Mouse (Mus musculus) erythroblast, adult 5-6 weeks (primary cell): ENCODE data around the gene Lcat. TPM values are rescaled to one million over a fixed set of nuclear protein-coding genes. Genes with fewer than 3 reads are reported as not detected.

Experiments
- ATAC-seq: replicated peaks from 2 replicates; pipeline ENCODE4 v1.8.0; 2016; ENCODE audit warnings: moderate number of reproducible peaks, mild to moderate bottlenecking, moderate TSS enrichment, inconsistent platforms; ENCODE audit not compliant: poor library complexity, low FRiP score, severe bottlenecking
- total RNA-seq, 2 experiments: library from RNA; stranded (forward) in 1 of 2; stranded (reverse) in 1 of 2; fragments of 150-400 nt in 1 of 2; fragments of 200-764, 138-1000 nt in 1 of 2; gene quantifications; 2 replicates each; pipeline versions ENCODE4 v1.2.3 to v1.2.4; 2015 to 2017; ENCODE audit warnings: low replicate concordance in 2 of 2

Gene Lcat
- total RNA-seq, 2 experiments from 2014 or later, result not detected

- no peak for ATAC-seq
Measured at GRCm38 (mm10) chr8:105951057-105951659, 8.0 kb upstream of the Lcat start.

GRCm38 (mm10) chr8:105949350-105949749, 6.2 kb upstream of the Lcat start:
- ATAC-seq, result no peak

DNA sequence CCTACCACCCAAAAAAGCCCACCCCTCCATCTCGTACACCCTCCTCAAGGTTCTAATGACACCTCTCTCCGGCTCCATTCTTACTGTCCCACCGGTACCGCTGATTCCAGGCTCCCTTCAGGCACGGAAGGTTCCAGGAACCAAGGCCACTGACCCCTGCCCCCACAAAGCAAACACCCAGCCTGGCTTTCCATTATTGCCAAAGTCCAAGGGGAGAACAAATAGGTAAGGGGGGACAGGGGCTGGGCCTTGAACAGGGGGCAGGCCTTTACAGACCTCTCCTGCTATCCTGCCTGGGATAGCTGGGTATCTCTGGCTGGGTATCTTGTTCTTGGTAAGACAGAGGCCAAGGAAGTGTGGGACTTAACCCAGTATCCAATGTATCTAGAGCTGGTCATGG, 640 bp downstream of the Lcat start:
- no peak for ATAC-seq

GRCm38 (mm10) chr8:105942026-105942425, 1.2 kb downstream of the Lcat start:
- no peak for ATAC-seq

GRCm38 (mm10) chr8:105938306-105938669, 4.9 kb downstream of the Lcat start, which contains the start of gene Psmb10:
TSS of gene Psmb10 (minus strand) at chr8:105938444.
- no peak for ATAC-seq

GRCm38 (mm10) chr8:105937496-105938305, 5.5 kb downstream of the Lcat start:
- peak; percentile 48 for ATAC-seq

GRCm38 (mm10) chr8:105936866-105937475, 6.2 kb downstream of the Lcat start:
- ATAC-seq, result peak; percentile 92

- ATAC-seq, result no peak
Measured at GRCm38 (mm10) chr8:105935863-105936603, 7.1 kb downstream of the Lcat start.

DNA sequence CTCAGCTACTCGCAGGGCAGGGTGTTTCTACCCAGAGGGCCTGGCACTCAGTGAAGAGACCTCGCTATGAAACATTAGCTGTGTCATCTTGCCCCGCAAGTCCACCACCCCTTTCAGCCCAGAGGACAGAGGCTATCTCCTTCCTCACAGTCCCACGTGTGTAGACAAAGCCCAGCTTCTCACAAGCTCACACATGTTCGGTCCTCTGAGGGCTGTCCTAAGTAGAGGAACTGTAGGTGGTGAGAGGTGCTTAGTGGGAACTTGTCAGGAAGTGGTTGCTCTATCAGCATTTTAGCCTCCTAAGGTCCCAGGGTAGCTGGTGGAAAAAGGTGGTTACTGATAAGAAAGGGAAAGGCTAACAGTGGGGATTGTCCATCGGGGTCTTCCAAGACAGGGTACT, 8.1 kb downstream of the Lcat start:
- ATAC-seq, result no peak

GRCm38 (mm10) chr8:105933762-105934161, 9.4 kb downstream of the Lcat start, which contains the start of gene Ctrl:
TSS of gene Ctrl (minus strand) at chr8:105933862.
- no peak for ATAC-seq

DNA sequence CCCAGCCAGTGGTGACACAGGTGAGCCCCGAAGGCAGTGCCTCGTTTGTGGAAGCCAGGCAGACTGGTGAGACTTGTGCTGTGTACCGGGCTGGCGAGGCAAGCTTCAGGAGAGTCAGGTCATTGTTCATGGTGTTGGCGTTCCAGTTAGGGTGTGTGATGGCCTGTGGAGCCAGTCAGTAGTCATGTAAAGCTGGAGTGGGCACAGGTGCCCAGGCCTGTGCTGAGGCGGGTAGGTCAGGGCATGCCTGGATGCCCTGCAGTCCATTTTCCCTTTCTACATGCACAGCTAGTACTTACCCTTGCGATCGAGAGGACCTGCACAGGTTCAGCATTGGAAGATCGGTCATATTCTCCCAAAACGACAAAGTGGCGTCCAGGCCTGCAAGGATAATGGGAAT, 10.7 kb downstream of the Lcat start:
- ATAC-seq, result no peak

GRCm38 (mm10) chr8:105931271-105931670, 11.9 kb downstream of the Lcat start:
- no peak for ATAC-seq

DNA sequence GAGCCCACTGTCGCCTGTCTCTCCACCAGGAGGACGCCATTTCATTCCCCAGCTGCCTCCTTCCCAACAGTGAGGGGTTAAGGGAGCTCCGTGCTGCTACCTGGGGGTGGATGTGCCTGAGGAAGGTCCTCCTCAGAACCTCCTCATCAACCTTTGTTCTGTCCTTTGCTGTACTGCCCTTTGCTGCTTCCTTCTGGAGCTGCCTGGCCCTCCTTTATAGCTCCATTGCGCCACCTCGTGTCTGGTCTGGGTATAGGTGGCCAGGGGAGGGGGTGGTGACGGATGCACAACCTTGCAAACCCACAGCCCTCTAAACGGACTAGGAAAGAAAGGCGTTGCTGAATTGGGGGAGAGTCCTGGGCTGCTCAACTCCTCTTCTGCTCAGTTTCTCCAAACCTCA, 12.6 kb downstream of the Lcat start:
- peak; percentile 78 for ATAC-seq

GRCm38 (mm10) chr8:105925123-105925522, 18.1 kb downstream of the Lcat start:
- ATAC-seq, result no peak

GRCm38 (mm10) chr8:105919390-105919789, 23.8 kb downstream of the Lcat start:
- no peak for ATAC-seq

DNA sequence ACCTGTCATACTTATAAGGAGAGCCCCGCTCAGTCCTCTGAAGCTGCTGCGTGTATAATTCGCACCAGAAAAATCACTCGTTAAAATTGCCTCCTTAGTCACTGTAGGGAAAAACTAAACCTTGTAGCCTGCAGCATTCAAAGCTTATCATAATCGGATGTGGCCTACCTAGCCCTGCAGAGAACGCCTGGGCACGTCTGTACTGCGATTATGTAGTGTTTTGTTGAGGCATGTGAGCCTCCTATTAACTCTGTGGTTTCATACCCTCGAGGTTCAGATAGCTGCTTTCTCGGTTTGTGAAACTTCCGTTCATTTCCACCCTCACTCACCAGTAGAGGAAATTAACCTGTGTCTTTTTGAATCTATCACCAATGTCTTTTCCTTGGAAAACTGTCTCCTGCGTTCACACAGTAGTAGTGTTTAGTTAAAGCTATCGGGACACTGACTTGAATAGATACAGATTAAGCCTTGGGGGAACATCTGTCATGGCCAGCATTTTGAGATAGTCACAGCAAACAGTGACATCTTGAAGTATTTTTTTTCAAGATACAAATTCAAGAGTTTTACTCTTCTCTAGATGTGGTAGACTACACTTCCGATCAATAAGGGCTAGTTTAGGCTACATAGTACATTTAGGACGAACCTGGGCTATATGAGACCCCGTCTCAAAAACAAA, 42.1 kb downstream of the Lcat start:
- peak; percentile 62 for ATAC-seq

DNA sequence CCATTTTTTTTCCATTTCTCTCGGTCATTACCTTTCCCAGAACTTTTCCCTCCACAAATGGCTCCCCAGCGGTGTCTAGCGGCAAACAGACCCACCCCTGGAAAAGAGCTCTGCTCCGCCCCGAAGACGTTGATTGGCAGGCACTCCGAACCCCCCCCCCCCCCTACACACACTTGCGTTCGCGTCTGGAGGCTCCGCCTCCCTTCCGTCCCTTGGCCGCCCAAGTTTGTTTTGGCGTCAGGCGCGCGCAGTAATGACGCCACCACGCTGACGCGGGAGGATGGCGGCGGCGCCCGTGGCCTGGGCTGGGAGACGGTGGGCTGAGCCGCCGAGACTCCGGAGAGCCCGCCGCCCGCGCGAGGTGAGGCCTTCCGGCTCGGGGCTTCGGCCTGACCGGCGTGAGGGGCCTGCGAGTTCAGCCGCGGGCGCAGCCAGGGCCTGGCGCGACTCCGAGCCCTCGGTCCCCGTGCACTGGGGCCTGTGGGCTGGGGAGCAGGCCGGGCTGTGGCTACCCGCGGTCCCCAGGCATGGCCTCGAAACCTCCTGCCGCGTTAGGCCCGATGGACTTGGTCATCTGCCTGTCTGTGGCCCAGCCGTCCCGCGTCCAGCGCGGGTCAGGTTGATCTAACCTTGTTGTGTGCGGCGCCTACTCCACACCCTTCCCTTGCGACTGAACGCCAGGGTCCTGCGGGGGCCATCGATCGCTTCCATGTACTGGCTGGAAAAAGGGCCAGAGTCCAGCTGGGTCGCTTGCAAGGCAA, 42.8 kb downstream of the Lcat start, which contains the start of gene Pskh1:
Gene Pskh1 (plus strand): TSS at position 262 of the 761 bp plus-strand sequence.
- ATAC-seq, result peak; percentile 93

DNA sequence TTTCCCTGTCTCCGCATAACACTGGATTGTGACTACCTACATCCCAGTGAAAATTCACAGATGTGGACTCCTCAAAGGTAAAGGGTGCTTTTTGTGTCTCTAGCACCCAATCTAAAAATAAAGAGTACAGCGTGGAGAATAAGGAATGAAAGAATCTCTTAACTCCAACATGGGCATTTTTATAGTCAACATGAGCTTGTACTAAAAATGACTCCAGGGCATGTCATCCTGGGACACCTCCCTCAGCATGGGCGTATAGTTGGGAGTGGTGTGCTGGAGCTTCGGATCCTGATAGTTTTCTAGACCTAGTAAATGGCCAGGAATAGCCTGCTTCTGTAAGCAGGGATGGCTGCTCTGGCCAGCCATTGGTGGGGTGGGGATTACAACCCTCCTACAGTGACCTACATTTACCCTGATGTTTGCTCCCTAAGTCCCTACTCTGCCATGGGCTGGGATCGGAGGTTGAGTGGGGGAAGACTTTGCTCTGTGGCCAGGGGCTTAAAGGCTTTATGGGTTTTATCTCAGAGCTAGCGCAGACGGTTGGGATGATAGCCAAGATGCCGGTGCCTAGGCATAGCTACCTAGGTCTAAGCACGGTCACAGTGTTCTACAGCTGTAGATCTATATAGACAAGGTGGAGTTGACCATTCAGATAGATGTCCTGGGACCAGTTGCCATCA, 45.2 kb downstream of the Lcat start:
- ATAC-seq, result no peak
